Mouse (Mus musculus) cortical plate, adult 2 months (tissue): ENCODE results near the gene Zfp652. TPM values are rescaled to one million over a fixed set of nuclear protein-coding genes. Genes with fewer than 3 reads are reported as not detected.

Experiments used
- H3K27ac ChIP-seq: fragments of 200-500 bp; 2 replicates; pipeline ENCODE4 v1.5.1; 2012; ENCODE audit warnings: low read length, control low read depth, inconsistent platforms; ENCODE audit not compliant: insufficient read depth
- H3K4me1 ChIP-seq: fragments of 200-500 bp; 2 replicates; pipeline ENCODE4 v1.6.1; 2011; ENCODE audit warnings: low read length; ENCODE audit not compliant: control insufficient read depth, insufficient read depth
- H3K4me3 ChIP-seq: fragments of 200-500 bp; 2 replicates; pipeline ENCODE4 v1.5.1; 2011; ENCODE audit warnings: mild to moderate bottlenecking, low read length, control low read depth; ENCODE audit not compliant: insufficient read depth
- CTCF ChIP-seq: fragments of 200-500 bp; IDR thresholded peaks from 2 replicates; pipeline ENCODE4 v1.5.1; 2011; ENCODE audit warnings: mild to moderate bottlenecking, control low read depth, low read length; ENCODE audit not compliant: insufficient read depth; ENCODE audit errors: extremely low read depth
- POLR2A ChIP-seq: fragments of 200-500 bp; IDR thresholded peaks from 2 replicates; pipeline ENCODE4 v1.6.1; 2011; ENCODE audit warnings: mild to moderate bottlenecking, low read length, control low read depth; ENCODE audit not compliant: insufficient read depth; ENCODE audit errors: extremely low read depth
- polyA plus RNA-seq: library from polyadenylated mRNA; depleted of rRNA; stranded (reverse); fragments of >200 nt; gene quantifications from 2 replicates; pipeline ENCODE4 v1.2.3, GENCODE M21; 2012

Zfp652 gene
- polyA plus RNA-seq, 1 experiment: 21.2 TPM

DNA sequence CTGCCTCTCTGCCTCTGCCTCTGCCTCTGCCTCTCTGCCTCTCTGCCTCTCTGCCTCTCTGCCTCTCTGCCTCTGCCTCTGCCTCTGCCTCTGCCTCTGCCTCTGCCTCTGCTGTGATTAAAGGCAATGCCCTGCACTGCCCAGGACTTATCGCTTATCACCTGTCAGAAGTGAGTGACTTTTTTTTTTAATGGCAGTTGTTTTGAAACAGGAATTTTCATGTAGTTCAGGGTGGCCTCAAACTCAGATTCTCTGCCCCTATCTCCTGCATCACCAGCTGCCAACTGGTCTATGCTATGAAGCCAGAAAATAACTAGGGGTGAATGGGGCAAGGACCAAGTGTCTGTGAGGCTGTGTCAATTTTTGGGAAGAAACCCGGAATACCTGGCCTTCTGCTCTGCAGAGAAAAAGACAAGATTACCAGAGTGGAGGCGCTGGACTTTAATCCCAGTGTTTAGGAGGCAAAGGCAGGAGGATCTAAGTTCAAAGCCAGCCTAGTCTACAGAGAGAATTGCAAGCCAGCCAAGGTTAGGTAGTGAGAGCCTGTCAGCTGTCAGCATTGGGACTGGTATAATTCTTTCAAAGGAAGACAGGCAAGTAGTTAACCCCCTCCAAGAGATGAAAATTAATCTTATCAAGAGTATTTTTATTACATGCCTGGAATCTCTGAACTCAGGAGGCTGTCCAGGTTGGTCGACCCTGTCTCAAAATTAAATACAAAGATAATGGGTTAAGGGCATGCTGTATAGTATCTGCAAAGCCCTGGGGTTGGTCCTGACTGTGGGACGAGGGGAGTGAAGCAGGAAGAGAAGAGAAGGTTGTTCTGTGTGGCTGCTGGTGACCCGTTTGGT is 114.1 kb downstream of the Zfp652 start:
- TF ChIP-seq CTCF (no peak), POLR2A (no peak)
- H3K27ac ChIP-seq: no peak overlapping the region
- no peaks in the 10 kb centered on the region for H3K4me1 ChIP-seq
- no peak overlapping the region for H3K4me3 ChIP-seq

DNA sequence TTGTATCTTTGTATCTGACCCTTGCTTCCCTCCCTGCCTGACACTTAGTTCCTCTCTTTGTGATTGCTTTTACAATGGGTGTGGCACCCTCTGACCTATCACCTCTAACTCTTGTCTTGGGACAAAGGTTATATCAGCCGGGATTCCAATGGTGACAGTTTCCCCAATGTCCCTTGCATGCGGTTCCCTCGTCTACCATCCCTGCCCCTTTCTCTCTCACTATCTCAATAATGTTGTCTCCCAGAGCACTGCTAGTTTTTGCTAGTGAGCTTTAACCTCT is 114.6 kb downstream of the Zfp652 start:
- TF ChIP-seq CTCF (no peak), POLR2A (no peak)
- H3K4me3 ChIP-seq: no peak overlapping the region
- H3K4me1 ChIP-seq: no peaks in the 10 kb centered on the region
- no peak overlapping the region for H3K27ac ChIP-seq

DNA sequence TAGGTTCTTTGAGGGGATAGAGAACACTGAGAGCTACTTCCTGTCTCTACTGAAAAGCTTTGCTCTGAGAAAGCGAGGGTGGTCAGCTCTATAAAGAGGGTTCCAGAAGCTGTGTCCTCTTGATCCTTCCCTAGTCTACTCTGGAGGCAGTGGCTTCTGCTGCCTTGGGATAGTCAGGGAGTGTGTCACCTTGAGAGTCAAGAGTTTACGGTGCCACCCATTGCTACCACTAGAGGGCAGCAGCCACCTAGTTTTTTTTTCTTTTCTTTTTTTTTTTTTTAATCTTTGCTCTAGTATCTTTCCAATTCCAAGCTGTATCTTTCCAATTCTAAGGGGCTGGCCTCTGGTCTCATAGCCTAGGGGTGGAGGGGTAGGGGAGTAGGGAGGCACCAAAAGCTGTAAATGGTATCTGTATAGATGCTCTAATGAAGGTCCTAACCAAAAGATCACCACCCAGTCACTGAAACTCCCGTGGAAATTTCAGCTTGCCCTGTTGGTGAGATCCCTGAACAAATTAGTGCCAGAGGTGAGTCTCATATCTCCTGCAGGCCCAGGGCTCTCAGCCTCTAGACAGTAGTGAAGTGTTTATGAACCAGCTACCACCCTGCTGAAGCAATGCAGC is 115.1 kb downstream of the Zfp652 start:
- H3K4me1 ChIP-seq: no peaks in the 10 kb centered on the region
- H3K4me3 ChIP-seq: no peak overlapping the region
- TF ChIP-seq CTCF (peak; percentile 69), POLR2A (no peak)
- no peak overlapping the region for H3K27ac ChIP-seq

DNA sequence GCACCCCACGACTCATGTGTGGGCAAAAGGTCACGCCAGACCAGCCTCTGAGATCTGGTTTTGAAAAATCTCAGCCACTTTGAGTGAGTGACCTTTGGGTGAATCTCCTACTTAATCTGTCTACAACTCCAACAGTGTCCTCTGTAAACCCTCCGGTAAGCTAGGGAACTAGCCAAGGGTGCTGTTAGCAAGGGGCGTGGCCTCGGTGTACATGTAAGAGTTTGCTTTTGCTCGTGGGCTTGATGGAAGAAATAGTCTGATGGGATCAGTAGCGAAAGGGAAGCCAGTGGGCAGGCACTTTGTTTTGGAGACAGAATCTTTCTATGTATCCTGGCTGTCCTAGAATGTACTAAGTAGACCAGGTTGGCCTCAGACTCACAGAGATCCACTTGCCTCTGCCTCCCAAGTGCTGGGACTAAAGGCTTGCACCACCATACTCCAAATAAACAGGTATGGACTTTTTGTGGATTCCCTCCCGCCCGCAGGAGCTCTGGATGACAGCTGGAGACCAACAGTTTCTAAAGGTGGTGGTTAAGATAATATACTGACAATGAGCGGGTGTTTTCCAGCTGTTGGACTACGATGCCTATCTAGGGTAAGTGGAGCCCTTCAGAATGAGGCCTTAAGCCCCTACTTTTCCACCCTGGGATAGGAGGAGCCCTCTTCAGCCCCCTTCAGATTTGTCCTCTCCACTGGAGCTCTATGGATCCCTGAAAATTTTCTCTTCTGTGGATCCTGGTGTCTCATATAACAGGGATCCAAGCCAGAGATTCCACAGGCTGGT is 115.9 kb downstream of the Zfp652 start:
- no peaks in the 10 kb centered on the region for H3K4me1 ChIP-seq
- TF ChIP-seq CTCF: no peak
- no peak overlapping the region for H3K4me3 ChIP-seq
- H3K27ac ChIP-seq: no peak overlapping the region

DNA sequence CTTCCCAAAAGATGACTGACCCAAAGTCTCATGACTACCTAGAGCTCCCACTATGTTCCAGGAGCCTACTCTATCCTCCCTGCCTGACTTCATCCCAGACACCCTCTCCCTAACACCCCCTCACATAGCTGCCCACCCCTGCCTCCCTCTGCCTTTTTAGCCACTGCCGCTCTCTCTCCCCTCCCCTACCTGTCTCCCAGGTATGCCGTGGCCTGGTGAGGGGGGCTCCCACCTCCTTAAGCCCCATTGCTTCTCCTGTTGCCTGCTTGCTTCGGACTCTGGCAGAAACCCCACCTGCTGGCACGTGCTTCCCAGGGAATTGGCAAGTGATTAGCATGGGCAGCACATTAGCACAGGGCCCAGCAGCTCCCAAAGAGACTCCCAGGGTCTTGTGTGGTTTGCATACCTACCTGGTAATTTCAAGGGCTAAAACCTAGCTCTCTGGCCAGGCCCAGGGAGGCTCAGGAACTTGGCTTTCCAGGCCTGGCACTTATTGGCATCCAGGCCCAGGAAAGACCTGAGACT is 117.1 kb downstream of the Zfp652 start:
- Histone ChIP-seq H3K4me1 (no peaks in the 10 kb centered on the region), H3K4me3 (no peak overlapping the region), H3K27ac (no peak overlapping the region)
- TF ChIP-seq CTCF: no peak
- TF ChIP-seq POLR2A: no peak

DNA sequence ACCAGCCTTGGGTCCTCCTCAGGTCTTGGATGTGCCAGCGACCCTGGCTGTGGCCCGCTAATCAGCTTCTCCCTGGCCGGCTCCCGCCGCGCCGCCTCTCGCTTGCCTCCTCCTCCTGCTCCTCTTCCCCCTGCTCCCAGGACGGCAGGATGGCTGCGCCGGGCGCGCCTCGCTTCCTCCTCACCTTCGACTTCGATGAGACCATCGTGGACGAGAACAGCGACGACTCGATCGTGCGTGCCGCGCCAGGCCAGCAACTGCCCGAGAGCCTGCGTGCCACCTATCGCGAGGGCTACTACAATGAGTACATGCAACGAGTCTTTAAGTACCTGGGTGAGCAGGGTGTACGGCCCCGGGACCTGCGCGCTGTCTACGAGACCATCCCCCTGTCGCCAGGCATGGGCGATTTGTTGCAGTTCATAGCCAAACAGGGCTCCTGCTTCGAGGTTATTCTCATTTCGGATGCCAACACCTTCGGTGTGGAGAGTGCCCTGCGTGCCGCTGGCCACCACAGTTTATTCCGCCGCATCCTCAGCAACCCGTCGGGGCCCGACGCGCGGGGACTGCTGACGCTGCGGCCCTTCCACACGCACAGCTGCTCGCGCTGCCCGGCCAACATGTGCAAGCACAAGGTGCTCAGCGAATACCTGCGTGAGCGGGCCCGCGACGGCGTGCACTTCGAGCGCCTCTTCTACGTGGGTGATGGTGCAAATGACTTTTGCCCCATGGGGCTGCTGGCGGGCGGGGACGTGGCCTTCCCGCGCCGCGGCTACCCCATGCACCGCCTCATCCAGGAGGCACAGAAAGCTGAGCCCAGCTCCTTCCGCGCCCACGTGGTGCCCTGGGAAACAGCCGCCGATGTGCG is 118.2 kb downstream of the Zfp652 start:
- no peak for TF ChIP-seq CTCF
- no peak for TF ChIP-seq POLR2A
- Histone ChIP-seq H3K27ac (no peak overlapping the region), H3K4me3 (no peak overlapping the region), H3K4me1 (no peaks in the 10 kb centered on the region)

DNA sequence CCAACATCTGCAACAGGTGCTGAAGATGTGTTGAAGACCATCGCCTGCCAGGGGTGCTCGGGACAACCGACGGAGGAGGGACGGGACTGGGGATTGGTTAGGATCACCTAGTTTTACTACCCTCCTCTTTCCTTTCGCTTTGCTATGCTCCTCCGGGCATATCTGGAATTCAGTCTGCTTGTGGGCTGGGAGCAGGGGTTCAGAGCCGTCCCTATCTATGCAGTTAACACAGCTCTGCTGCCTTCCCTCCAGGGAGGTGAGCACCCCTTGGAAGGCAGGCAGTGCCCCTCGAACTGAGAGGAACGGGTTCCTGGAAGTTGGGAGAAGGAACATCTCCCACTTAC is 118.8 kb downstream of the Zfp652 start:
- Histone ChIP-seq H3K4me3 (no peak overlapping the region), H3K27ac (no peak overlapping the region), H3K4me1 (no peaks in the 10 kb centered on the region)
- no peak for TF ChIP-seq POLR2A
- TF ChIP-seq CTCF: no peak

DNA sequence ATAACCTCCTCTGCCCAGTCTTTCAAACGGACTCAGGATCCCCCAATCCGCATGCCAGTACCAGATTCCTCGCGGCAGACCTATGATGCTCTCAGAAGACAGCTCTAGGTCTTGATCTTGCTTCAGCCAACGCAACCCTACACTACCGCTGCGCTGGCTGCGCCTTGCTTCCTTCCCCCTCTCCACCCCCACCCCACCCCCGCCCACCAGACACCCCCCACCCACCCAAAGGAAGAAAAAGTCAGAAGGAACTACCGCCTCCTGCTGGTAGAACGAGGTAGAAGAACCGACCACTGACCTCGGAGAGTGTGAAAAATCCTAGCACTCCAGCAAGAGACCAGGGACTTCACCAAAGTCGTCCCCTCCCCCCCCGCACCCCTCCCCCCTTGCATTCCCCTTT is 119.2 kb downstream of the Zfp652 start:
- H3K27ac ChIP-seq: no peak overlapping the region
- H3K4me3 ChIP-seq: no peak overlapping the region
- TF ChIP-seq POLR2A (no peak), CTCF (no peak)
- no peaks in the 10 kb centered on the region for H3K4me1 ChIP-seq
